Mouse (Mus musculus) limb, embryonic 14.5 days (tissue): Measurements from ENCODE around the gene Myo1d. TPM values are rescaled to one million over a fixed set of nuclear protein-coding genes. Genes with fewer than 3 reads are reported as not detected.

Experiments
- ATAC-seq: fragments of 200-750 bp; cut with Nextera tagmentation; 2 replicates; pipeline ENCODE4 v1.8.0; 2017; ENCODE audit warnings: low read depth, moderate number of reproducible peaks, moderate TSS enrichment; ENCODE audit not compliant: low FRiP score
- DNase-seq: peaks from one replicate; pipeline ENCODE4 v3.0.0-alpha.2; 2015; ENCODE audit warnings: low spot score
- H3K27ac ChIP-seq: fragments of 300-500 bp; sonication (generic); replicated peaks from 2 replicates; pipeline ENCODE4 v1.5.1; 2014; ENCODE audit warnings: low read depth, mild to moderate bottlenecking, low read length, moderate library complexity, mixed read lengths
- H3K27me3 ChIP-seq: fragments of 300-500 bp; sonication (generic); 2 replicates; pipeline ENCODE4 v1.6.1; 2014; ENCODE audit warnings: low read length, mixed read lengths; ENCODE audit not compliant: control insufficient read depth, insufficient read depth
- H3K36me3 ChIP-seq: fragments of 300-500 bp; sonication (generic); 2 replicates; pipeline ENCODE4 v1.6.1; 2014; ENCODE audit warnings: mild to moderate bottlenecking, low read length, moderate library complexity, mixed read lengths; ENCODE audit not compliant: control insufficient read depth, insufficient read depth
- H3K4me1 ChIP-seq: fragments of 300-500 bp; sonication (generic); 2 replicates; pipeline ENCODE4 v1.6.1; 2014; ENCODE audit warnings: antibody characterized with exemption, low read length, mixed read lengths; ENCODE audit not compliant: control insufficient read depth, insufficient read depth
- H3K4me2 ChIP-seq: fragments of 300-500 bp; sonication (generic); replicated peaks from 2 replicates; pipeline ENCODE4 v1.6.1; 2014; ENCODE audit warnings: low read depth, mild to moderate bottlenecking, low read length, moderate library complexity; ENCODE audit not compliant: severe bottlenecking
- H3K4me3 ChIP-seq: fragments of 300-500 bp; sonication (generic); replicated peaks from 2 replicates; pipeline ENCODE4 v1.5.1; 2014; ENCODE audit warnings: low read length
- H3K9ac ChIP-seq: fragments of 300-500 bp; sonication (generic); 2 replicates; pipeline ENCODE4 v1.6.1; 2014; ENCODE audit warnings: mild to moderate bottlenecking, low read depth, low read length, moderate library complexity; ENCODE audit not compliant: severe bottlenecking
- H3K9me3 ChIP-seq: fragments of 300-500 bp; sonication (generic); 2 replicates; pipeline ENCODE4 v1.6.1; 2016; ENCODE audit warnings: low read length; ENCODE audit not compliant: control insufficient read depth
- POLR2A ChIP-seq: fragments of 200-500 bp; IDR thresholded peaks from 2 replicates; pipeline ENCODE4 v1.8.0; 2012; ENCODE audit warnings: inconsistent platforms, mild to moderate bottlenecking, moderate library complexity, borderline replicate concordance; ENCODE audit not compliant: insufficient read depth, insufficient read length; ENCODE audit errors: extremely low read depth
- WGBS: fragments of 180-500 bp; shearing (Covaris S2); extraction: QIAGEN DNeasy Blood & Tissue Kit; methylation state at CpG from one replicate; pipeline ENCODE4 v1.1.7; 2014; 5-methylcytosine and 5-hydroxymethylcytosine counted together
- polyA plus RNA-seq, 2 experiments: library from polyadenylated mRNA; depleted of rRNA in 1 of 2; stranded (reverse) in 1 of 2; unstranded in 1 of 2; fragments of >200 nt; fragmentation: Nextera tagmentation in 1 of 2; extraction: Ambion mirVana in 1 of 2; gene quantifications; 2 replicates each; pipeline versions ENCODE4 v1.2.1 to v1.2.3; 2012 to 2014

The Myo1d gene
- polyA plus RNA-seq (2012; rRNA removed): 6.6 and 7.5 TPM in 2 replicates
- 8.3 and 10.6 TPM in 2 replicates for polyA plus RNA-seq (2014; fragmentation: Nextera tagmentation; extraction: Ambion mirVana)

DNA sequence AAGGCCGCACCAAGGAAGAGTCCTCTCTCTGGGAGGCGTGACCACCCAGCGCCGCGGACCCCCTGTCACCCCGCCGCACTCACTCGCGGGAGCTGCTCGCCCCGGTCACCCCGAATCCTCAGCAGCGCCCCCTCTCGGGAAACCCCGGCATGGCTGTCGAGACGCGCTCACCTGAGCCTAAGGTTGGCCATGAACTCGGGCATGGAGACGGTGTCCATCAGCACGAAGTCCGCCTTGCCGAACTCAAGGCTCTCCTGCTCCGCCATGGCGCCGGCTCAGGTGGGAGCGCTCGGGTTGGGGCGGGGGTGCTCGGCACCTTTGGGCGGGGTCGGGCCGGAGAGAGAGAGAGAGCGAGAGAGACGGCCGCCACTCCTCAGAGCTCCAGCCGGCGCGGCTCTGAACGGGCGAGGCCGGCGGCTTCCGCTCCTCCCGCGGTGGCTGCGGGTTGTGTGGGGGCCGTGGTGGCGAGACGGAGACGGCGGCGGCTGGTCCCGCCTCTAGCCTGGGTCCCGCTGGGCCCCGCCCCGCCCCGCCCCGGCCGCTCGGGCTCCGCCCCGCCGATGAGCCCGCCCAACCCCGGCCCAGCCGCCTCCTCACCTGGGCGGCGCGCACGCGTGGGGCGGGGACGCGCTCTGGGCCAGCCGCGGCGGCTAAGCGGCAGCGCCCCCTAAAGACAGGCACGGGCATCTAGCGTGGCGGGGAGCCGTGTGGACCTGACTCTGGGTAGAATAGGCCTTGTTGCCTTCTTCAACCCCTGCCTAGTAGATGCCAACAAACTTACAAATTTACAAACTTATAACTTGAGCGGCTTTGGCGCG is at the start of gene Myo1d:
Gene Myo1d, minus strand, starts transcription at position 499 of the 818 bp plus-strand sequence.
- peak; percentile 96 for ATAC-seq
- no peaks in the 10 kb centered on the region for H3K27me3 ChIP-seq
- no peaks in the 10 kb centered on the region for H3K9me3 ChIP-seq
- TF ChIP-seq POLR2A: peak; percentile 40; the same call in 1 of the 2 replicates
- H3K27ac ChIP-seq: 0 out of 2 replicates have a peak within 1 kb of the TSS, but pooled peaks have one; percentile 38
- peak within 1 kb of the TSS; percentile 91 for H3K4me2 ChIP-seq
- no peaks in the 10 kb centered on the region for H3K36me3 ChIP-seq
- H3K4me1 ChIP-seq: 0 out of 2 replicates have a peak, but pooled peaks cover 2% of the 10 kb centered on the region
- WGBS: 1% methylated on average over 64 of the region's 87 CpGs
- DNase-seq: peak; percentile 78
- H3K9ac ChIP-seq: peak within 1 kb of the TSS; percentile 59
- H3K4me3 ChIP-seq: peak within 1 kb of the TSS; percentile 70

DNA sequence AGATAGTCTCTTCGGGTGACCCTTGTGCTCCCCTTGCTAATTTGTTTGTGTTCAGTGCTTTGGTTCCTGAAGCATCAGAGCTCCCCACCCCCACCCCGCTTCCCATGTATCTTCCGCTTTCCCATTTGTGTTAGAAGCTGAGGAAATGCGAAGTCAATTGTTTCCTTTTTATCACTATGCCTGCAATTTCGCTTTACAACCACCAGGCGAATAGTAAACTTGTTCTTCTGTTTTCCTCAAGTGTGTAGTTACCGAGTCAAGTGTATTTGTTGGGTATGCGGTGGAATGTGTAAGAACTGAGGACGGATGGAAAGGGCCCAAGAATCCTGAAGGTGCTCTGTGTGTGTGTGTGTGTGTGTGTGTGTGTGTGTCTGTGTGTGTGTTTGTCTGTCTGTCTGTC is 42.0 kb upstream of the Myo1d start:
- TF ChIP-seq POLR2A: no peak
- H3K9ac ChIP-seq: no peak overlapping the region
- WGBS: 79% methylated on average over 9 of the region's 9 CpGs
- H3K27me3 ChIP-seq: no peaks in the 10 kb centered on the region
- H3K4me1 ChIP-seq: peaks cover 6% of the 10 kb centered on the region; the same call in 1 of the 2 replicates
- no peak overlapping the region for H3K27ac ChIP-seq
- ATAC-seq: no peak
- H3K36me3 ChIP-seq: peaks cover 21% of the 10 kb centered on the region
- no peak for DNase-seq
- no peak overlapping the region for H3K4me3 ChIP-seq
- H3K9me3 ChIP-seq: no peaks in the 10 kb centered on the region
- no peak overlapping the region for H3K4me2 ChIP-seq

DNA sequence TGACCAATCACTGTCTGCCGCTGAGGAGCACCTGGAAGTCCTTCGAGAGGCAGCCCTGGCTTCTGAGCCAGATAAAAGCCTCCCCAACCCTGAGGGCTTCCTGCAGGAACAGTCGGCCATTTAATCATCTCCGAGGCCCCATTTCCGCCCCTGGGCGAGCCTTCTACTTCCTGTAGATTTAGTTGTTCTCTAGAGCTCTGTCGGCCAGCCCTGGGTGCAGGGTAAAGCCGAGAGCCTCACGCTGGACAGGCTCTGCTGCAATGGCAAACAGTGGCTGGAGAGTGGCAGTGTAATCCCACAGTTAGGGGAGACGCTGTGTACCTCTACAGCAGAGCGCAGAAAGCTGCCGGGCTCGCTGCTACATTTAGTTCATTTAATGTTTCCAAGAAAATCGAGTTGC is 41.5 kb upstream of the Myo1d start:
- no peak overlapping the region for H3K9ac ChIP-seq
- H3K36me3 ChIP-seq: peaks cover 26% of the 10 kb centered on the region
- TF ChIP-seq POLR2A: no peak
- ATAC-seq (no peak), DNase-seq (no peak)
- H3K27ac ChIP-seq: no peak overlapping the region; the same call in 1 of the 2 replicates
- H3K9me3 ChIP-seq: no peaks in the 10 kb centered on the region
- no peak overlapping the region for H3K4me2 ChIP-seq
- no peaks in the 10 kb centered on the region for H3K27me3 ChIP-seq
- 42% methylated on average over 14 of the region's 14 CpGs for WGBS
- H3K4me3 ChIP-seq: no peak overlapping the region
- H3K4me1 ChIP-seq: peaks cover 6% of the 10 kb centered on the region; the same call in 1 of the 2 replicates

- H3K9me3 ChIP-seq: no peaks in the 10 kb centered on the region
- WGBS: 74% methylated on average over 3 of the region's 3 CpGs
- no peak overlapping the region for H3K4me2 ChIP-seq
- no peak for DNase-seq
- no peak overlapping the region for H3K27ac ChIP-seq
- H3K27me3 ChIP-seq: no peaks in the 10 kb centered on the region
- H3K9ac ChIP-seq: no peak overlapping the region
- H3K4me3 ChIP-seq: no peak overlapping the region
- no peak for ATAC-seq
- no peak for TF ChIP-seq POLR2A
- H3K36me3 ChIP-seq: peaks cover 38% of the 10 kb centered on the region
- peaks cover 6% of the 10 kb centered on the region; the same call in 1 of the 2 replicates for H3K4me1 ChIP-seq
Observed at GRCm38 (mm10) chr11:80820085-80820484, 40.3 kb upstream of the Myo1d start.

GRCm38 (mm10) chr11:80818060-80818697 is 38.4 kb upstream of the Myo1d start:
- Histone ChIP-seq H3K27ac (no peak overlapping the region), H3K36me3 (peaks cover 55% of the 10 kb centered on the region), H3K4me3 (no peak overlapping the region), H3K4me1 (peaks cover 6% of the 10 kb centered on the region; the same call in 1 of the 2 replicates), H3K27me3 (no peaks in the 10 kb centered on the region), H3K9ac (no peak overlapping the region), H3K4me2 (no peak overlapping the region), H3K9me3 (no peaks in the 10 kb centered on the region)
- ATAC-seq (peak; percentile 62), DNase-seq (peak; percentile 85)
- 45% methylated on average over 11 of the region's 11 CpGs for WGBS
- TF ChIP-seq POLR2A: no peak
